Mouse (Mus musculus): ENCODE measurements around the gene Nprl2. TPM values are rescaled to one million over a fixed set of nuclear protein-coding genes. Genes with fewer than 3 reads are reported as not detected.

Gene Nprl2
- total RNA-seq, 2 experiments from 2014 or later = 9.1 to 11.6 TPM

DNA sequence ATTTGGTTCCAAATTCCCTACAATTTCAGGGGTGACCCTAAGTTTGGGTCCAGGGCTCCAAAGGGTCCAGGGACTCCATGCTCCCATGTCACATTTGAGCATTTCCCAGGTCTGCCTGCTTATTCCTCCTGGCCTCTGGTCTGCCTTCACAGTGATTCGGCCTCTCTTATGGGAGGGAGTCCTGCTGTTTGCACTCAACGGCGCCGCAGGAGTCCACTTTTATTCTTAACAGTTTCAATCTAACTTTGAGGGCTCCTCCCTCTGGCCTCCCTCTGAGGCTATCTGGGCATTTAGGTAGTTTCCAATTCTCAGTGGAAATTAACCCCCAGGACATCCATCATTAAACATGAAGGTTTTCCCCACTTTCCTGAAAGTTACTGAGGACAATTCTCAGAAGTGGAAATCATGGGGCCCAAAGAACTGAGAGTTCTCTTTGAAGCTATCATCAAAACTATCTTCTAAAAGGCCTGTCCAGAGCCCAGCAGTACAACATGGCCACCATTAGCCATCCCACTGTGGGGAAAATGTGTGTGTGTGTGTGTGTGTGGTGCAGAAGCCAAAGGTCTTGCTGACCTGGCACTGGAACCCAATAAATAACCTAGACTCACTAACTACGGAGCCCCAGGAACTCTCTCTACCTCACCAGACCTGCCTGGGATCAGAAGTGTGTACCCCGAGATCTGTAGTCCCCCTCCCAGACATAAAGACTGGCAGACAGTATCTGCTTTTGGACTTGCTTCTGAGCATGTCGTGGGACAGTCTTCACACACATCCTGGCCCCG lies 52.4 kb downstream of the Nprl2 start:
- intact Hi-C loops (cut with DNase I) = no loop called here
- DNase-seq = no peak

Other genes starting within 250 kb of the Nprl2 start
- 10 to 100 TPM in 1 of 2 experiments, 1 to 10 TPM in 1; 3.9 to 32.3 TPM for gene Cish, start 246.2 kb upstream of the Nprl2 start, total RNA-seq (2021)
- 10 to 100 TPM in 1 of 2 experiments, 1 to 10 TPM in 1; 9.3 to 11.2 TPM for gene Hemk1, start 203.9 kb upstream of the Nprl2 start, total RNA-seq (2021)
- 10 to 100 TPM; 33.5 to 35.9 TPM for gene 6430571L13Rik, start 201.6 kb upstream of the Nprl2 start, total RNA-seq (2021)
- gene Cacna2d2, start 142.6 kb upstream of the Nprl2 start, total RNA-seq (2021) = under 1 TPM; 0.35 to 0.71 TPM
- gene Tmem115, start 8.3 kb upstream of the Nprl2 start, total RNA-seq (2021) = 10 to 100 TPM; 13.3 to 14.3 TPM
- gene Cyb561d2, start within 50 bp of the Nprl2 start, total RNA-seq (2021) = 1 to 10 TPM; 2.3 to 3.4 TPM
- not detected for gene Zmynd10, start 5.1 kb downstream of the Nprl2 start, total RNA-seq (2021)
- 10 to 100 TPM; 10.4 to 14.9 TPM for gene Rassf1, start 9.3 kb downstream of the Nprl2 start, total RNA-seq (2021)
- 10 to 100 TPM; 28.7 to 35.1 TPM for gene Tusc2, start 21.0 kb downstream of the Nprl2 start, total RNA-seq (2021)
- 10 to 100 TPM; 12.0 to 16.5 TPM for gene Hyal2, start 25.7 kb downstream of the Nprl2 start, total RNA-seq (2021)
- gene Hyal1, start 34.7 kb downstream of the Nprl2 start, total RNA-seq (2021) = 1 to 10 TPM; 2.5 to 2.8 TPM
- 10 to 100 TPM; 11.2 to 14.4 TPM for gene Naa80, start 36.7 kb downstream of the Nprl2 start, total RNA-seq (2021)
- under 1 TPM; 0.23 to 0.27 TPM for gene Hyal3, start 38.6 kb downstream of the Nprl2 start, total RNA-seq (2021)
- 10 to 100 TPM; 48.2 to 55.8 TPM for gene Ifrd2, start 45.4 kb downstream of the Nprl2 start, total RNA-seq (2021)
- 10 to 100 TPM; 13.1 to 17.5 TPM for gene Sema3b, start 67.0 kb downstream of the Nprl2 start, total RNA-seq (2021)
- gene Gnai2, start 93.1 kb downstream of the Nprl2 start, total RNA-seq (2021) = 10 to 100 TPM; 65.2 to 70.5 TPM
- gene Slc38a3, start 127.3 kb downstream of the Nprl2 start, total RNA-seq (2021) = 10 to 100 TPM; 60.6 to 81.6 TPM
- gene Gnat1, start 137.5 kb downstream of the Nprl2 start, total RNA-seq (2021) = not detected
- gene Sema3f, start 168.2 kb downstream of the Nprl2 start, total RNA-seq (2021) = 1 to 10 TPM; 4.9 to 6.1 TPM
- 10 to 100 TPM; 32.7 to 36.3 TPM for gene Rbm5, start 228.8 kb downstream of the Nprl2 start, total RNA-seq (2021)

Measured in gastrocnemius, postnatal 36 days (tissue).